Mouse (Mus musculus) ES-E14 (cell line): ENCODE data around the gene Gpsm3. TPM values are rescaled to one million over a fixed set of nuclear protein-coding genes. Genes with fewer than 3 reads are reported as not detected.

Source experiments
- DNase-seq: peaks from one replicate; pipeline ENCODE4 v3.0.0-alpha.2; 2013; ENCODE audit warnings: low read depth, low spot score
- H3K27ac ChIP-seq: 2 replicates; pipeline ENCODE4 v1.5.1; 2012; ENCODE audit warnings: low read depth, mild to moderate bottlenecking, low read length, moderate library complexity, mixed read lengths; ENCODE audit not compliant: poor library complexity, insufficient read depth, severe bottlenecking
- H3K36me3 ChIP-seq: 2 replicates; pipeline ENCODE4 v1.6.1; 2012; ENCODE audit warnings: mild to moderate bottlenecking, low read length, moderate library complexity, mixed read lengths; ENCODE audit not compliant: control insufficient read depth, poor library complexity, insufficient read depth, severe bottlenecking
- H3K4me1 ChIP-seq, 2 experiments: fragments of 150-350 bp in 1 of 2; sonication (generic) in 1 of 2; 2 replicates each; pipeline ENCODE4 v1.6.1; 2012; ENCODE audit warnings: low read length in 2 of 2, mild to moderate bottlenecking in 1 of 2, mixed read lengths in 1 of 2; ENCODE audit not compliant: control insufficient read depth in 2 of 2, insufficient read depth in 2 of 2, poor library complexity in 1 of 2
- H3K4me3 ChIP-seq, 2 experiments: fragments of 150-350 bp in 1 of 2; sonication (generic) in 1 of 2; 2 replicates each; pipeline ENCODE4 v1.5.1; 2012; ENCODE audit warnings: low read length in 2 of 2, low read depth in 1 of 2, mild to moderate bottlenecking in 1 of 2, mixed read lengths in 1 of 2; ENCODE audit not compliant: insufficient read depth in 1 of 2, poor library complexity in 1 of 2, severe bottlenecking in 1 of 2
- H3K9ac ChIP-seq: 2 replicates; pipeline ENCODE4 v1.6.1; 2012; ENCODE audit warnings: low read depth, mild to moderate bottlenecking, low read length, mixed read lengths; ENCODE audit not compliant: poor library complexity, insufficient read depth, severe bottlenecking
- H3K9me3 ChIP-seq: fragments of 150-350 bp; sonication (generic); 2 replicates; pipeline ENCODE4 v1.6.1; 2012; ENCODE audit warnings: low read depth, mild to moderate bottlenecking, low read length; ENCODE audit not compliant: control insufficient read depth, insufficient read depth
- CHD2 ChIP-seq: IDR thresholded peaks from 2 replicates; pipeline ENCODE4 v1.6.1; 2014; ENCODE audit warnings: mild to moderate bottlenecking, low read depth, low read length, inconsistent platforms
- HCFC1 ChIP-seq: IDR thresholded peaks from 2 replicates; pipeline ENCODE4 v1.6.1; 2012; ENCODE audit warnings: low read length, inconsistent platforms, borderline replicate concordance; ENCODE audit not compliant: insufficient read depth
- MAFK ChIP-seq: IDR thresholded peaks from 2 replicates; pipeline ENCODE4 v1.6.1; 2014; ENCODE audit warnings: mild to moderate bottlenecking, low read depth, low read length, inconsistent platforms; ENCODE audit not compliant: insufficient read depth
- ZC3H11A ChIP-seq: IDR thresholded peaks from 2 replicates; pipeline ENCODE4 v1.6.1; 2012; ENCODE audit warnings: low read depth, mild to moderate bottlenecking, inconsistent platforms, low read length, borderline replicate concordance
- ZNF384 ChIP-seq: IDR thresholded peaks from 2 replicates; pipeline ENCODE4 v1.6.1; 2012; ENCODE audit warnings: low read depth, low read length, inconsistent platforms
- in situ Hi-C, 2 experiments: fragments of 600-800 bp; cut with MboI; formaldehyde crosslinking; loops; one replicate each; pipeline ENCODE4 v1.15.1; 2025; ENCODE audit warnings: low sequenced_read_pairs in 2 of 2, inconsistent platforms in 1 of 2; ENCODE audit not compliant: unreplicated experiment in 2 of 2
- total RNA-seq: library from RNA; depleted of rRNA; stranded (reverse); fragments of 300-350 nt; gene quantifications from 2 replicates; pipeline ENCODE4 v1.2.3, GENCODE M21; 2012

The Gpsm3 gene
- total RNA-seq, 1 experiment = 5.8 TPM

- H3K4me3 ChIP-seq = peak overlapping the region in 1 of 2 experiments; percentile 48; a peak in 1 of 4 replicates
- H3K36me3 ChIP-seq = peaks cover 4% of the 10 kb centered on the region; the same call in 1 of the 2 replicates
- no peak for DNase-seq
- no peaks in the 10 kb centered on the region for H3K9me3 ChIP-seq
- no peak overlapping the region for H3K9ac ChIP-seq
- TF ChIP-seq ZC3H11A (no peak), CHD2 (no peak), MAFK (no peak), ZNF384 (no peak), HCFC1 (no peak)
- peaks cover 6 to 30% of the 10 kb centered on the region in 2 experiments; a peak in 3 of 4 replicates for H3K4me1 ChIP-seq
- in situ Hi-C loops = no loop called here
- H3K27ac ChIP-seq = no peak overlapping the region
These were observed 40.4 kb downstream of the Gpsm3 start for GRCm38 (mm10) chr17:34629796-34630603.

- no peaks in the 10 kb centered on the region for H3K36me3 ChIP-seq
- TF ChIP-seq CHD2 (no peak), ZC3H11A (no peak), MAFK (no peak), ZNF384 (no peak)
- H3K4me3 ChIP-seq = peak overlapping the region; percentile 35 to 48; a peak in 3 of 4 replicates
- no peak overlapping the region; the same call in 1 of the 2 replicates for H3K9ac ChIP-seq
- peaks cover 6 to 29% of the 10 kb centered on the region in 2 experiments; a peak in 3 of 4 replicates for H3K4me1 ChIP-seq
- in situ Hi-C loops = no loop called here
- no peak for DNase-seq
- no peak overlapping the region for H3K27ac ChIP-seq
- H3K9me3 ChIP-seq = no peaks in the 10 kb centered on the region
These were observed 41.2 kb downstream of the Gpsm3 start for GRCm38 (mm10) chr17:34630761-34631301.

- in situ Hi-C loops = no loop called here
- no peak for DNase-seq
- Histone ChIP-seq H3K27ac (no peak overlapping the region), H3K36me3 (no peaks in the 10 kb centered on the region), H3K4me1 (peaks cover 6 to 25% of the 10 kb centered on the region in 2 experiments; a peak in 3 of 4 replicates), H3K4me3 (peak overlapping the region in 1 of 2 experiments; percentile 55; a peak in 2 of 4 replicates), H3K9ac (peak overlapping the region; percentile 31; the same call in 1 of the 2 replicates), H3K9me3 (no peaks in the 10 kb centered on the region)
- TF ChIP-seq ZC3H11A (no peak), HCFC1 (no peak), CHD2 (no peak), ZNF384 (no peak), MAFK (no peak)
These were observed 42.0 kb downstream of the Gpsm3 start for GRCm38 (mm10) chr17:34631647-34632046.

GRCm38 (mm10) chr17:34632261-34632691 is 42.7 kb downstream of the Gpsm3 start:
- peak; percentile 76 for DNase-seq
- in situ Hi-C loops = no loop called here
- Histone ChIP-seq H3K9ac (peak overlapping the region; percentile 21), H3K4me3 (peak overlapping the region; percentile 55 to 56), H3K36me3 (no peaks in the 10 kb centered on the region), H3K27ac (no peak overlapping the region), H3K4me1 (peaks cover 6 to 25% of the 10 kb centered on the region in 2 experiments; a peak in 3 of 4 replicates), H3K9me3 (no peaks in the 10 kb centered on the region)
- TF ChIP-seq ZC3H11A (no peak), MAFK (no peak), ZNF384 (no peak), HCFC1 (no peak)

- H3K9ac ChIP-seq = no peak overlapping the region
- DNase-seq = no peak
- in situ Hi-C loops = no loop called here
- peaks cover 0 to 14% of the 10 kb centered on the region in 2 experiments; a peak in 2 of 4 replicates for H3K4me1 ChIP-seq
- H3K9me3 ChIP-seq = no peaks in the 10 kb centered on the region
- H3K36me3 ChIP-seq = no peaks in the 10 kb centered on the region
- no peak for TF ChIP-seq ZNF384
- no peak overlapping the region for H3K27ac ChIP-seq
- H3K4me3 ChIP-seq = no peak overlapping the region
These were observed 46.1 kb downstream of the Gpsm3 start for GRCm38 (mm10) chr17:34635671-34636070.
